Mouse (Mus musculus) MEL (cell line): ENCODE measurements around the gene Thada. TPM values are rescaled to one million over a fixed set of nuclear protein-coding genes. Genes with fewer than 3 reads are reported as not detected.

Experiments
- DNase-seq: peaks from one replicate; pipeline ENCODE4 v3.0.0; 2011; ENCODE audit warnings: low read depth, low spot score
- H3K27ac ChIP-seq: 2 replicates; pipeline ENCODE4 v1.5.1; 2012; ENCODE audit warnings: low read depth, mild to moderate bottlenecking, control low read depth, low read length, moderate library complexity; ENCODE audit not compliant: control insufficient read depth
- H3K27me3 ChIP-seq, 2 experiments: fragments of 150-350 bp in 1 of 2; sonication (generic) in 1 of 2; 2 replicates each; pipeline ENCODE4 v1.6.1; 2012; ENCODE audit warnings: low read length in 2 of 2, mild to moderate bottlenecking in 2 of 2, improper control_type of control experiment in 1 of 2, moderate library complexity in 1 of 2; ENCODE audit not compliant: insufficient read depth in 2 of 2, control insufficient read depth in 1 of 2
- H3K36me3 ChIP-seq, 2 experiments: 2 replicates each; pipeline ENCODE4 v1.6.1; 2012 to 2014; ENCODE audit warnings: low read length in 2 of 2, improper control_type of control experiment in 1 of 2, inconsistent platforms in 1 of 2, mild to moderate bottlenecking in 1 of 2; ENCODE audit not compliant: insufficient read depth in 2 of 2, control insufficient read depth in 1 of 2
- H3K4me1 ChIP-seq, 2 experiments: fragments of 150-350 bp in 1 of 2; sonication (generic) in 1 of 2; 2 replicates each; pipeline ENCODE4 v1.6.1; 2012; ENCODE audit warnings: low read length in 2 of 2, improper control_type of control experiment in 1 of 2, mild to moderate bottlenecking in 1 of 2; ENCODE audit not compliant: insufficient read depth in 2 of 2, control insufficient read depth in 1 of 2
- H3K4me3 ChIP-seq, 2 experiments: fragments of 150-350 bp in 1 of 2; sonication (generic) in 1 of 2; 2 replicates each; pipeline ENCODE4 v1.5.1; 2012; ENCODE audit warnings: low read depth in 2 of 2, low read length in 2 of 2, mild to moderate bottlenecking in 2 of 2, moderate library complexity in 2 of 2, control low read depth in 1 of 2, improper control_type of control experiment in 1 of 2; ENCODE audit not compliant: control insufficient read depth in 1 of 2, insufficient read depth in 1 of 2
- H3K79me2 ChIP-seq: 2 replicates; pipeline ENCODE4 v1.6.1; 2012; ENCODE audit warnings: mild to moderate bottlenecking, low read length, moderate library complexity; ENCODE audit not compliant: control insufficient read depth, poor library complexity, insufficient read depth
- H3K9ac ChIP-seq: 2 replicates; pipeline ENCODE4 v1.6.1; 2012; ENCODE audit warnings: low read depth, mild to moderate bottlenecking, control low read depth, low read length, moderate library complexity; ENCODE audit not compliant: control insufficient read depth, poor library complexity, severe bottlenecking
- H3K9me3 ChIP-seq: fragments of 150-350 bp; sonication (generic); replicated peaks from 2 replicates; pipeline ENCODE4 v1.6.1; 2012; ENCODE audit warnings: mild to moderate bottlenecking, low read length, improper control_type of control experiment, moderate library complexity; ENCODE audit not compliant: insufficient read depth
- BHLHE40 ChIP-seq: IDR thresholded peaks from 2 replicates; pipeline ENCODE4 v1.6.1; 2012; ENCODE audit warnings: low read depth, mild to moderate bottlenecking, inconsistent platforms, low read length, improper control_type of control experiment, borderline replicate concordance
- CHD1 ChIP-seq: IDR thresholded peaks from 2 replicates; pipeline ENCODE4 v1.6.1; 2012; ENCODE audit warnings: low read depth, mild to moderate bottlenecking, inconsistent platforms, low read length, improper control_type of control experiment
- CHD2 ChIP-seq: IDR thresholded peaks from 2 replicates; pipeline ENCODE4 v1.6.1; 2011; ENCODE audit warnings: low read length, improper control_type of control experiment
- CTCF ChIP-seq, 3 experiments: IDR thresholded peaks in 2 of 3; conservative IDR thresholded peaks in 1 of 3; 2 replicates each; pipeline ENCODE4 v1.5.1; 2011 to 2012; ENCODE audit warnings: low read length in 3 of 3, low read depth in 2 of 3, mild to moderate bottlenecking in 2 of 3, improper control_type of control experiment in 1 of 3, inconsistent platforms in 1 of 3, mixed read lengths in 1 of 3, moderate library complexity in 1 of 3; ENCODE audit not compliant: control insufficient read depth in 1 of 3, insufficient read depth in 1 of 3, poor library complexity in 1 of 3, severe bottlenecking in 1 of 3
- GABPA ChIP-seq: IDR thresholded peaks from 2 replicates; pipeline ENCODE4 v1.6.1; 2012; ENCODE audit warnings: low read depth, mild to moderate bottlenecking, inconsistent platforms, low read length, improper control_type of control experiment, moderate library complexity
- GATA1 ChIP-seq: IDR thresholded peaks from 2 replicates; pipeline ENCODE4 v1.6.1; 2011; ENCODE audit warnings: low read depth, low read length, improper control_type of control experiment
- HCFC1 ChIP-seq: IDR thresholded peaks from 2 replicates; pipeline ENCODE4 v1.6.1; 2012; ENCODE audit warnings: low read depth, mild to moderate bottlenecking, inconsistent platforms, low read length, improper control_type of control experiment, moderate library complexity
- KAT2A ChIP-seq: conservative IDR thresholded peaks from 2 replicates; pipeline ENCODE4 v1.6.1; 2012; ENCODE audit warnings: low read depth, low read length, improper control_type of control experiment, inconsistent platforms
- MAX ChIP-seq: IDR thresholded peaks from 2 replicates; pipeline ENCODE4 v1.6.1; 2011; ENCODE audit warnings: low read length, improper control_type of control experiment
- MYB ChIP-seq: IDR thresholded peaks from 2 replicates; pipeline ENCODE4 v1.6.1; 2011; ENCODE audit warnings: mild to moderate bottlenecking, low read depth, low read length, improper control_type of control experiment
- MYC ChIP-seq: IDR thresholded peaks from 2 replicates; pipeline ENCODE4 v1.6.1; 2011; ENCODE audit warnings: low read depth, mild to moderate bottlenecking, low read length, improper control_type of control experiment, moderate library complexity
- POLR2A ChIP-seq, 2 experiments: IDR thresholded peaks; 2 replicates each; pipeline ENCODE4 v1.6.1; 2011 to 2012; ENCODE audit warnings: low read length in 2 of 2, mild to moderate bottlenecking in 2 of 2, control low read depth in 1 of 2, improper control_type of control experiment in 1 of 2, low read depth in 1 of 2, moderate library complexity in 1 of 2; ENCODE audit not compliant: control insufficient read depth in 1 of 2, insufficient read depth in 1 of 2, poor library complexity in 1 of 2
- POLR2AphosphoS5 ChIP-seq: IDR thresholded peaks from 2 replicates; pipeline ENCODE4 v1.6.1; 2012; ENCODE audit warnings: low read depth, borderline replicate concordance, mild to moderate bottlenecking, inconsistent platforms, low read length, moderate library complexity, mixed read lengths
- RAD21 ChIP-seq: IDR thresholded peaks from 2 replicates; pipeline ENCODE4 v1.6.1; 2011; ENCODE audit warnings: mild to moderate bottlenecking, low read depth, low read length, improper control_type of control experiment
- SIN3A ChIP-seq: IDR thresholded peaks from 2 replicates; pipeline ENCODE4 v1.6.1; 2012; ENCODE audit warnings: low read length, improper control_type of control experiment, inconsistent platforms
- TBP ChIP-seq: IDR thresholded peaks from 2 replicates; pipeline ENCODE4 v1.8.0; 2011; ENCODE audit warnings: low read depth, low read length, improper control_type of control experiment
- USF1 ChIP-seq: IDR thresholded peaks from 2 replicates; pipeline ENCODE4 v1.6.1; 2014; ENCODE audit warnings: low read depth, mild to moderate bottlenecking, inconsistent platforms, low read length, improper control_type of control experiment, moderate library complexity
- USF2 ChIP-seq, 2 experiments: IDR thresholded peaks; 2 replicates each; pipeline ENCODE4 v1.6.1; 2011 to 2012; ENCODE audit warnings: improper control_type of control experiment in 2 of 2, low read length in 2 of 2, borderline replicate concordance in 1 of 2, inconsistent platforms in 1 of 2, low read depth in 1 of 2, mild to moderate bottlenecking in 1 of 2; ENCODE audit not compliant: insufficient read depth in 1 of 2
- ZKSCAN1 ChIP-seq: IDR thresholded peaks from 2 replicates; pipeline ENCODE4 v1.6.1; 2012; ENCODE audit warnings: low read depth, mild to moderate bottlenecking, inconsistent platforms, low read length, improper control_type of control experiment, moderate library complexity
- ZNF384 ChIP-seq: IDR thresholded peaks from 2 replicates; pipeline ENCODE4 v1.6.1; 2012; ENCODE audit warnings: low read depth, mild to moderate bottlenecking, inconsistent platforms, low read length, improper control_type of control experiment
- polyA plus RNA-seq, 2 experiments: library from polyadenylated mRNA; stranded (reverse) in 1 of 2; unstranded in 1 of 2; fragments of >175 nt in 1 of 2; fragments of >200 nt in 1 of 2; gene quantifications; 2 replicates each; pipeline versions ENCODE4 v1.2.1 to v1.2.4; 2012; ENCODE audit warnings: low replicate concordance in 2 of 2, low read depth in 1 of 2; ENCODE audit not compliant: insufficient read length in 2 of 2, insufficient read depth in 1 of 2, missing spikeins in 1 of 2
- total RNA-seq: library from RNA; depleted of rRNA; stranded (reverse); fragments of 300-350 nt; gene quantifications from 2 replicates; pipeline ENCODE4 v1.2.3, GENCODE M21; 2012

Gene Thada
- total and polyA plus RNA-seq, 3 experiments: 19.8 to 20.6 TPM; not detected in 1

DNA sequence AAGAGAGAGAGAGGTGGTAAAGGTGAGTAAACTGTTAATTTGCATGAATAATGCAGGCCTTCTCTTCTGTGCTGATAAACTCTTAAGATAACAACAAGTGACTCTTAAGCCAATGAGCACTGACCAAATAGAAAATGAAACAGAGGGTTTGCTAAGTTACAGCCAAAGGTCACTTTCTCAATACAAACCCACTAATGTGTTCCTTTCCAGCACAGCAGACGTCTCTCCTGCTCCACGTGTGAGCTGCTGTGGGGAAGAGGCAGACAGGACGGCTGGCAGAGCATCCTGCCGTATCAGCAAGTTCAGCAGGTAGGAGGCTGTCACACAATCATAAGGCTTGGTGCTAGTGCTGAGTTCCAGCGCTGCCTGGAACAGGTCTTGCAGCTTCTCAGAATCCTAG, 34.0 kb downstream of the Thada start:
- H3K27me3 ChIP-seq: no peaks in the 10 kb centered on the region
- TF ChIP-seq USF1 (no peak), MYB (no peak), POLR2A (IDR thresholded peaks at IDR 0.05; ENCODE audit: control insufficient read depth in 1 of 2, insufficient read depth in 1 of 2, low read depth in 1 of 2, low read length in 2 of 2, poor library complexity in 1 of 2) (no peak), SIN3A (no peak), ZNF384 (no peak), USF2 (IDR thresholded peaks at IDR 0.05; ENCODE audit: borderline replicate concordance in 1 of 2, insufficient read depth in 1 of 2, low read depth in 1 of 2, low read length in 2 of 2) (no peak), MAX (no peak), KAT2A (no peak), MYC (no peak), CHD2 (no peak), POLR2AphosphoS5 (no peak), TBP (no peak), RAD21 (no peak), GATA1 (no peak), CTCF (IDR thresholded peaks at IDR 0.05 in 2 of 3, conservative IDR thresholded peaks at IDR 0.05 in 1 of 3; ENCODE audit: control insufficient read depth in 1 of 3, insufficient read depth in 1 of 3, low read depth in 2 of 3, low read length in 3 of 3, poor library complexity in 1 of 3, severe bottlenecking in 1 of 3) (no peak), GABPA (no peak), HCFC1 (no peak), ZKSCAN1 (no peak), BHLHE40 (no peak), CHD1 (no peak)
- H3K4me1 ChIP-seq: no peaks in the 10 kb centered on the region
- no peaks in the 10 kb centered on the region for H3K79me2 ChIP-seq
- no peaks in the 10 kb centered on the region for H3K9me3 ChIP-seq
- no peak overlapping the region for H3K27ac ChIP-seq
- DNase-seq: no peak
- peaks cover 0 to 15% of the 10 kb centered on the region in 2 experiments; a peak in 2 of 4 replicates for H3K36me3 ChIP-seq
- no peak overlapping the region for H3K4me3 ChIP-seq
- no peak overlapping the region for H3K9ac ChIP-seq

DNA sequence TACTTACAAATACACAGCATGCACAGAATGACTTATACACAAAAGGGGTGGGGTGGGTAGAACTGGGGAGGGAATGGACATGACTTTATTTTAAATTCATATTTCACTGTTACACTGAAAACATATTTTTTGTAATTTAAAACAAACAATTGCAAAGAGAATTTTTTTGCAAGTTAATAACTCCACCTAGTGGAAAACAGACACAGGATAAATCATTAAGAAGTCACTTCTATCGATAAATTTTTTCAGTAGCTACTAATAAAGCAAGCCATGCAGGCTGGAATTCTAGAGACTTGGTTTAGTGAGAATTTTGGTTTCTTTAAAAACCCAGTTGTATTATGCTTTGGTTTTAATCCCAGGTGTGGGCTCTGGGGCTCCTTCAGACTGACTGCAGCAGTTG, 41.7 kb downstream of the Thada start:
- H3K36me3 ChIP-seq: peaks cover 14 to 20% of the 10 kb centered on the region in 2 experiments

More for the DNA sequence above, 41.7 kb downstream of the Thada start:
- peaks cover 4 to 11% of the 10 kb centered on the region in 2 experiments; a peak in 3 of 4 replicates for H3K4me1 ChIP-seq
- no peaks in the 10 kb centered on the region for H3K9me3 ChIP-seq
- DNase-seq: no peak
- 0 out of 2 replicates have a peak, but pooled peaks cover 3% of the 10 kb centered on the region for H3K79me2 ChIP-seq
- no peak for TF ChIP-seq SIN3A
- peak; percentile 10 for TF ChIP-seq RAD21
- no peak overlapping the region for H3K4me3 ChIP-seq
- H3K27ac ChIP-seq: no peak overlapping the region
- no peak overlapping the region for H3K9ac ChIP-seq
- no peaks in the 10 kb centered on the region for H3K27me3 ChIP-seq
